Mouse (Mus musculus) testis, adult 2 months (tissue): ENCODE results near the gene Scaper. TPM values are rescaled to one million over a fixed set of nuclear protein-coding genes. Genes with fewer than 3 reads are reported as not detected.

Source experiments
- H3K27ac ChIP-seq: fragments of 200-500 bp; 2 replicates; pipeline ENCODE4 v1.5.1; 2012; ENCODE audit warnings: low read depth, low read length; ENCODE audit not compliant: control insufficient read depth, insufficient read depth
- H3K27me3 ChIP-seq: fragments of 200-500 bp; 2 replicates; pipeline ENCODE4 v1.6.1; 2012; ENCODE audit warnings: mild to moderate bottlenecking, low read length, moderate library complexity; ENCODE audit not compliant: control insufficient read depth, insufficient read depth
- H3K36me3 ChIP-seq: fragments of 200-500 bp; 2 replicates; pipeline ENCODE4 v1.6.1; 2012; ENCODE audit warnings: mild to moderate bottlenecking, low read length; ENCODE audit not compliant: control insufficient read depth, insufficient read depth
- H3K4me1 ChIP-seq: fragments of 200-500 bp; 2 replicates; pipeline ENCODE4 v1.6.1; 2012; ENCODE audit warnings: low read length; ENCODE audit not compliant: control insufficient read depth, insufficient read depth
- H3K4me3 ChIP-seq: fragments of 200-500 bp; 2 replicates; pipeline ENCODE4 v1.5.1; 2012; ENCODE audit warnings: low read depth, mild to moderate bottlenecking, low read length, moderate library complexity, mixed read lengths; ENCODE audit not compliant: control insufficient read depth
- CTCF ChIP-seq: fragments of 200-500 bp; IDR thresholded peaks from 2 replicates; pipeline ENCODE4 v1.5.1; 2012; ENCODE audit warnings: low read depth, mild to moderate bottlenecking, inconsistent platforms, low read length, moderate library complexity; ENCODE audit not compliant: control insufficient read depth, insufficient read depth, insufficient replicate concordance
- POLR2A ChIP-seq: fragments of 200-500 bp; IDR thresholded peaks from 2 replicates; pipeline ENCODE4 v1.6.1; 2012; ENCODE audit warnings: low read depth, mild to moderate bottlenecking, inconsistent platforms, low read length, moderate library complexity; ENCODE audit not compliant: control insufficient read depth
- polyA plus RNA-seq: library from polyadenylated mRNA; depleted of rRNA; stranded (reverse); fragments of >200 nt; gene quantifications from 2 replicates; pipeline ENCODE4 v1.2.3, GENCODE M21; 2012

Scaper gene
- polyA plus RNA-seq, 1 experiment, result 19.9 TPM

- no peak for TF ChIP-seq CTCF
- TF ChIP-seq POLR2A, result no peak
- peaks cover 9% of the 10 kb centered on the region for H3K27me3 ChIP-seq
- no peaks in the 10 kb centered on the region for H3K36me3 ChIP-seq
- peak overlapping the region; percentile 94 for H3K4me3 ChIP-seq
- H3K4me1 ChIP-seq, result peaks cover 43% of the 10 kb centered on the region
- H3K27ac ChIP-seq, result no peak overlapping the region
Observed at GRCm38 (mm10) chr9:55543703-55544401, 394.1 kb downstream of the Scaper start.

- TF ChIP-seq CTCF (no peak), POLR2A (no peak)
- H3K27ac ChIP-seq, result no peak overlapping the region
- H3K4me1 ChIP-seq, result peaks cover 43% of the 10 kb centered on the region
- H3K36me3 ChIP-seq, result no peaks in the 10 kb centered on the region
- no peak overlapping the region; the same call in 1 of the 2 replicates for H3K4me3 ChIP-seq
- peaks cover 9% of the 10 kb centered on the region for H3K27me3 ChIP-seq
Observed at GRCm38 (mm10) chr9:55543336-55543702, 394.6 kb downstream of the Scaper start.

DNA sequence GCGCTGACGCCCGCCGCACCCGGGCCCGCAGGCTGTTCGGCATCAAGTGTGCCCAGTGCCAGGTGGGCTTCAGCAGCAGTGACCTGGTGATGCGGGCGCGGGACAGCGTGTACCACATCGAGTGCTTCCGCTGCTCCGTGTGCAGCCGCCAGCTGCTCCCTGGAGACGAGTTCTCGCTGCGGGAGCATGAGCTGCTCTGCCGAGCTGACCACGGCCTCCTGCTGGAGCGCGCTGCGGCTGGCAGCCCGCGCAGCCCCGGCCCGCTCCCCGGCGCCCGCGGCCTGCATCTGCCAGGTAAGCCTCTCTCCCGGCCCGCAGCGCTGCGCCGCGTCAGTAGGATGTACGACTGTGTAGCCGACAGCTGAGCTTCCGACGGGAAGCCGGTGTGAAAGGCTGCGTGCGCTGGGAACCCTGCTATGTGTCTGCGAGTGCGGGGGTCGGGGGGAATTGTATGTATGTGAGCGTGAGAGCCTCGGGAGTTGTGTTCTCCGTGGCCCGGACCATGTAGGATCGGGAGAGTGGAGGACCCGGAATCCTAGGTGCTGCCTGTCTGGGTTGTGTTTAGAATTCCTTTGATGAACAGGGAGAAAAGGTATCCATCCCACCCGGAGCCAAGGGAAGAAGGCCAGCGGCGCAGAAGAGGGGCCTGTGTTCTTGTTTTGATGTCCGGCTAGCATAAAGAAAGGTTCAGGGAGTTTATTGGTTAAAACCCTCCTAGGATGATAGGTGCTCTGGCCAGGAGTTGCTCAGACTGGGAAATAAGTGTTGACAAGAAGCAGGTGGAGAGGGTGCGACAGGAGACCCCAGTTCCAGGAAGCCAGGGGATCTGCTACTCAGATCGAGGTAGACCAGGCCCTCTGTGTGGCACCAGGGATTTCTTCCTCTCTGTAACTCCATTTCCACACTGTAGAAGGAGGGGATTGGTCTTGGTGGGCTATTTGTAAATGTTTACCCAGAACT, 395.3 kb downstream of the Scaper start:
- H3K27ac ChIP-seq, result no peak overlapping the region
- peaks cover 43% of the 10 kb centered on the region for H3K4me1 ChIP-seq

DNA sequence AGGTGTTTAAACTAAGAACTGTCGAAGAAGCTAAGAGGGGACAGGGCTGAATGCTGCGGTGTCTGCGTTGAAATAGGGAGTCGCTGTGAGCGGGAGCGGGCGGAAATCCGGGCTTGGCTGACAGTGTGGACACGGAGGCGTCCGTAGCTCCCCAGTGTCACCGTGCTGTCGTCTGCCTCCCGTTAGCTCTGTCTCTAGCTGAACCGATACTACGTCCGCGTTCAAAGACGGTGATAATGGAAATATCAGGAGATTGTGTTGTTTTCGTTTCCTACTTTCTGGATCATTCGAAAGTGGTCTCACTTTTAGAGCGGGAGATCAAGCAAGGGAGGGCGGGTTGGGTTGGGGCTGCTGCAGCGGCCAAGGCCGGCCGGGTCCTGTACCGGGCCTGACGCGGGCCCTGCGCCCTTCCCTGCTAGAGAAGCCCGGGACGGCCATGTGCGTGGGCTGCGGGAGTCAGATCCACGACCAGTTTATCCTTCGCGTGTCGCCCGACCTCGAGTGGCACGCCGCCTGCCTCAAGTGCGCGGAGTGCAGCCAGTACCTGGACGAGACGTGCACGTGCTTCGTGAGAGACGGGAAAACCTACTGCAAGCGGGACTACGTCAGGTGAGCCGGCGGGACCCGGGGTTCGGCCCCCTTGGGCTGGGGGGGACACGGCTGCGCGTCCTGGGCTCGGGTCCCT, 396.1 kb downstream of the Scaper start:
- TF ChIP-seq CTCF (no peak), POLR2A (no peak)
- Histone ChIP-seq H3K4me3 (peak overlapping the region; percentile 28), H3K4me1 (peaks cover 42% of the 10 kb centered on the region), H3K27me3 (peaks cover 9% of the 10 kb centered on the region), H3K36me3 (no peaks in the 10 kb centered on the region), H3K27ac (no peak overlapping the region)

More for the DNA sequence above, 395.3 kb downstream of the Scaper start:
- TF ChIP-seq CTCF (no peak), POLR2A (no peak)
- H3K27me3 ChIP-seq, result peaks cover 9% of the 10 kb centered on the region
- H3K4me3 ChIP-seq, result peak overlapping the region; percentile 28
- H3K36me3 ChIP-seq, result no peaks in the 10 kb centered on the region

- Histone ChIP-seq H3K27me3 (peaks cover 9% of the 10 kb centered on the region), H3K4me1 (peaks cover 36% of the 10 kb centered on the region), H3K27ac (no peak overlapping the region), H3K36me3 (no peaks in the 10 kb centered on the region), H3K4me3 (peak overlapping the region; percentile 65)
- no peak for TF ChIP-seq CTCF
- TF ChIP-seq POLR2A, result no peak
Observed at GRCm38 (mm10) chr9:55540888-55541287, 397.0 kb downstream of the Scaper start.

GRCm38 (mm10) chr9:55540391-55540770, 397.5 kb downstream of the Scaper start:
- Histone ChIP-seq H3K4me1 (peaks cover 31% of the 10 kb centered on the region), H3K4me3 (peak overlapping the region; percentile 24; the same call in 1 of the 2 replicates), H3K27ac (no peak overlapping the region), H3K27me3 (peaks cover 9% of the 10 kb centered on the region), H3K36me3 (no peaks in the 10 kb centered on the region)
- TF ChIP-seq CTCF, result no peak
- no peak for TF ChIP-seq POLR2A

GRCm38 (mm10) chr9:55539661-55540390, 398.1 kb downstream of the Scaper start:
- Histone ChIP-seq H3K4me1 (peaks cover 26% of the 10 kb centered on the region), H3K36me3 (no peaks in the 10 kb centered on the region), H3K27ac (no peak overlapping the region), H3K27me3 (peaks cover 7% of the 10 kb centered on the region), H3K4me3 (no peak overlapping the region)
- TF ChIP-seq CTCF (no peak), POLR2A (no peak)
